Mouse (Mus musculus) forebrain, embryonic 13.5 days (tissue): Measurements from ENCODE around the gene Zfp462. TPM values are rescaled to one million over a fixed set of nuclear protein-coding genes. Genes with fewer than 3 reads are reported as not detected.

ENCODE experiments used
- ATAC-seq: fragments of 200-750 bp; cut with Nextera tagmentation; 2 replicates; pipeline ENCODE4 v1.8.0; 2017
- H3K27ac ChIP-seq: fragments of 300-500 bp; sonication (generic); 2 replicates; pipeline ENCODE4 v1.5.1; 2015; ENCODE audit warnings: inconsistent platforms, mild to moderate bottlenecking, moderate library complexity
- H3K27me3 ChIP-seq: fragments of 300-500 bp; sonication (generic); 2 replicates; pipeline ENCODE4 v1.6.1; 2015; ENCODE audit warnings: mild to moderate bottlenecking, inconsistent platforms
- H3K36me3 ChIP-seq: fragments of 300-500 bp; sonication (generic); 2 replicates; pipeline ENCODE4 v1.6.1; 2015; ENCODE audit warnings: mild to moderate bottlenecking, inconsistent platforms; ENCODE audit not compliant: poor library complexity, severe bottlenecking
- H3K4me1 ChIP-seq: fragments of 300-500 bp; sonication (generic); 2 replicates; pipeline ENCODE4 v1.6.1; 2015; ENCODE audit warnings: inconsistent platforms
- H3K4me2 ChIP-seq: fragments of 300-500 bp; sonication (generic); 2 replicates; pipeline ENCODE4 v1.6.1; 2015; ENCODE audit warnings: inconsistent platforms, mild to moderate bottlenecking, moderate library complexity
- H3K4me3 ChIP-seq: fragments of 300-500 bp; sonication (generic); 2 replicates; pipeline ENCODE4 v1.5.1; 2015; ENCODE audit warnings: mild to moderate bottlenecking, inconsistent platforms
- H3K9ac ChIP-seq: fragments of 300-500 bp; sonication (generic); 2 replicates; pipeline ENCODE4 v1.6.1; 2015; ENCODE audit warnings: mild to moderate bottlenecking, inconsistent platforms
- H3K9me3 ChIP-seq: fragments of 300-500 bp; sonication (generic); replicated peaks from 2 replicates; pipeline ENCODE4 v1.6.1; 2016; ENCODE audit warnings: inconsistent platforms
- WGBS: fragments of 180-500 bp; shearing (Covaris S2); methylation state at CpG from one replicate; pipeline ENCODE4 v1.1.7; 2015; 5-methylcytosine and 5-hydroxymethylcytosine counted together
- polyA plus RNA-seq: library from polyadenylated mRNA; unstranded; fragments of >200 nt; fragmentation: Nextera tagmentation; extraction: Ambion mirVana; gene quantifications from 2 replicates; pipeline ENCODE4 v1.2.1, GENCODE M21; 2015

Gene Zfp462
- polyA plus RNA-seq, 1 experiment from 2014 or later: 23.1 TPM

DNA sequence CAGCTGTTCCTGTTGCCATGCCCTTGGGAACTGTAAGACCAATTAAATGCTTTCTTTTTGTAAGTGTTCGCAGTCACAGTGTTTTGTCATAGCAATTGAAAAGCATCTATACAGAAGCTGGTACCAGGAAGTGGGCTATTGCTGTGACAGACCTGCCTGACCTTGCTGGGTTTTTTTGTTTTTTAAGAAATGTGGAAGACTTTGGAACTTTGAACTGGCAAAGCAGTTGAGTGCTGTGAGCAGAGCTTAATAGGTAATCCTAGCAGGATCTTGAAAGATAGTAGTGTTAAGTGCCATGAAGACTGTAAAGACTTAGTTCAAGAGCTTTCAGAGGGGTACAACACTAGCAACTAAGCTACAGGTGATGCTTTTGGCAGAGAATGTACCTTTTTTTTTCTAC lies 7.7 kb upstream of the Zfp462 start:
- WGBS: 79% methylated on average over 1 of the region's 1 CpGs

DNA sequence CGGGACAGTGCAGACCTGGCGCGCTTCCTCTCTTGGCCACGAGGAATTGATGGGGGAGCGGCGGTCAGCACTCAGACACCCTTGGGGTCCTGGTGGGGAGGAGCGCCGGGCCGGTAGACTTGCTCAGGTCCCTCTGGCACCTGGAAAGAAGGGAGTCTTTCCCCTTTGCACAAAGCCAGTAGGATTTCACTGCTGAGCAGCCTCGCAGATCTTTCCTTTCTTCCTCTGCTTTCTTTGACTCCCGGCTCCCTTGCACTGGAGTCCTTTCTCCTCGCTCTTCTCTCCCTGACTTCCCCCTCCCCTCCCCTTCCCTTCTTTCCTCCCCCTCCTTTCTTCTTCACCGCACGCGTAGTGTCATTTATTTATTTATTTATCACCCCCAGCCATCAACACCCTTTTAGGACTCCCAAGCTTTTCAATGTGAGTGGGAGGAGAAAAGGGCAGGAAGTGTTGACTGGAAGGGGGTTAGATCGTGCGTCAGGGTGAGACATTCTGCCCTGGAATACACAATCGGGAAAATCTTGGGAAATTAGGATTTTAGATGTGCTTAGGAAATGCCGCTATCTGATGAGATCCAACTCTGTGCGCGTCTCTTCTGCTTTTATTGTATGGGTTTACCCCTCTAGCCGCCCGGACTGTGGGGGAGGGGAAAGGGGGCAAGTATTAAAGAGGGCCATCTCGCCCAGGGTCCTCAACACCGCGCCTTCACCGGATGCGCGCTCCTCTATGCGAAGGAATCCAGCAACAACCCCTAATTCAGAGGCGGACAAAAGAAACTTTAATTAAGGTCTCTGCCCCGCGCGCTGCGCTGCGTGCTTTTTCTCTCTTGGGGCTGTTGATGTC lies 976 bp downstream of the Zfp462 start:
- H3K4me3 ChIP-seq: peak overlapping the region; percentile 85
- H3K27me3 ChIP-seq: no peaks in the 10 kb centered on the region
- no peaks in the 10 kb centered on the region for H3K9me3 ChIP-seq
- H3K27ac ChIP-seq: peak overlapping the region; percentile 100
- peak overlapping the region; percentile 78 for H3K4me2 ChIP-seq
- WGBS: under 1% methylated on average over 36 of the region's 36 CpGs
- peak overlapping the region; percentile 98 for H3K9ac ChIP-seq
- ATAC-seq: peak; percentile 50
- H3K36me3 ChIP-seq: no peaks in the 10 kb centered on the region
- peaks cover 19% of the 10 kb centered on the region for H3K4me1 ChIP-seq

More for the DNA sequence above, 7.7 kb upstream of the Zfp462 start:
- Histone ChIP-seq H3K27me3 (no peaks in the 10 kb centered on the region), H3K9me3 (no peaks in the 10 kb centered on the region), H3K36me3 (no peaks in the 10 kb centered on the region), H3K9ac (no peak overlapping the region), H3K4me1 (no peaks in the 10 kb centered on the region), H3K4me2 (no peak overlapping the region), H3K4me3 (no peak overlapping the region), H3K27ac (no peak overlapping the region)
- ATAC-seq: no peak

DNA sequence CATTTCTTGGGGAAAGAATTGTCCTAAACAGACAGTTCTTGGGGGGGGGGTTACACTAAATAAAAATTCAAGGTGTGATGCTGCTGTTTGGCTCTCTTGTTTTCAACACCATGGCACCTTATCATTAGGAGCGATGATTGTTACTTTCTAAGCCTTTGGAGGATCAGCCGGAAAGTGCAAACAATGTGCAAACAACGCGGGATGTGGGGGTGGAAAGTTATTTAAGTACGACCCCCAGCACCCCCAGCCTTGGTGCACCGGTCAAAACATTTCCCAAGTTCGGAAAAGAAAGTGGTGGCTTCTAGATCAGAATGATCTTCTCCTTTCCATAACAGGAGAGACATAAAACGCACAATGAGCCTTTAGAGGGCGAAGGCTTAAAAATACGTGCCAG lies 1.8 kb downstream of the Zfp462 start:
- ATAC-seq: no peak
- Histone ChIP-seq H3K27ac (peak overlapping the region; percentile 100), H3K4me2 (peak overlapping the region; percentile 78), H3K36me3 (no peaks in the 10 kb centered on the region), H3K9me3 (no peaks in the 10 kb centered on the region), H3K4me3 (peak overlapping the region; percentile 85), H3K27me3 (no peaks in the 10 kb centered on the region), H3K4me1 (peaks cover 24% of the 10 kb centered on the region), H3K9ac (peak overlapping the region; percentile 98)
- under 1% methylated on average over 10 of the region's 10 CpGs for WGBS

DNA sequence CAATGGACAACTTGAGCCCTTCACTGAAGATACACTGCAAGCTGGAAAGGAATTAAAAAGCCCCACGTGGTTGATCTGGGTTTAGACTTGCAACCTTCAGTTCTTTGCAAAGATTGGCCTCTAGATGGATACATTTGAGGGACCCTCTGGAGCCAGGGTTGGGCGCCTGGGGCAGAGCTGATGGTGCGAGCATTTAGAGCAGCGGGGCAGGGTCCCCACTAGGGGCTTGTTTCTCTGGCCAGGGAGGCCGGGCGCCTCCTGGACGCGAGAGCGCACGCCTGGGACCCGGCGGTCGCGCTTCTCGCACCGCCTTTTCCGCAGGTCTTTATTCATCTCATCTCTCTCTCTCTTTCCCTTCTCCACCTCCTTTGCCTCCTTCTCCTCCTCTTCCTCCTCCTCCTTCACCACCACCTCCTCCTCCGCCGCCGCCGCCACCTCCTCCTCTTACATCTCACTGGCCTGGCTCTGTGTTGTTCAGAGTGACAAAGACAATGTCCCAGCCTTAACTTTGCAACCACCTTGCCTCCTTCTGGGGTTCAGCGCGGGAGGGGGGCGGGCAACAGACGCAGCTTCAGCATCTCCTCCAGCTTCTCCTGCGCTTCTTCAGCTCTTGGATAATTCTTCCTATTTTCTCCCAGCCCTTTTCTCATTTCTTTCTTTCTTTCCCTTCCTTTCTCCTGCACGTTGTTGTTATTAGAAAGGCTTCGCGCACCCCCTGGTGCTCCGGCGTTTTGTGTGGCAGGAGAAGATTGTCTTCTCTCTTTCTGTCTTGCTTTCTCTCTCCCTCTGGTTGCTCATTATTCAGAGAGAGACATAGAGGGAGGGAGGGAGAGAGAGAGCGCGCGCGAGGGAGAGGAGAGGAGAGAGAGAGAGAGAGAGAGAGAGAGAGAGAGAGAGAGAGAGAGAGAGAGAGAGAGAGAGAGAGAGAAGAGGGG lies 2.5 kb downstream of the Zfp462 start:
- peaks cover 27% of the 10 kb centered on the region for H3K4me1 ChIP-seq
- peak overlapping the region; percentile 100 for H3K27ac ChIP-seq
- no peaks in the 10 kb centered on the region for H3K9me3 ChIP-seq
- ATAC-seq: peak; percentile 46
- peak overlapping the region; percentile 78 for H3K4me2 ChIP-seq
- no peaks in the 10 kb centered on the region for H3K36me3 ChIP-seq
- peak overlapping the region; percentile 98 for H3K9ac ChIP-seq
- under 1% methylated on average over 31 of the region's 35 CpGs for WGBS
- H3K27me3 ChIP-seq: no peaks in the 10 kb centered on the region
- peak overlapping the region; percentile 85 for H3K4me3 ChIP-seq

DNA sequence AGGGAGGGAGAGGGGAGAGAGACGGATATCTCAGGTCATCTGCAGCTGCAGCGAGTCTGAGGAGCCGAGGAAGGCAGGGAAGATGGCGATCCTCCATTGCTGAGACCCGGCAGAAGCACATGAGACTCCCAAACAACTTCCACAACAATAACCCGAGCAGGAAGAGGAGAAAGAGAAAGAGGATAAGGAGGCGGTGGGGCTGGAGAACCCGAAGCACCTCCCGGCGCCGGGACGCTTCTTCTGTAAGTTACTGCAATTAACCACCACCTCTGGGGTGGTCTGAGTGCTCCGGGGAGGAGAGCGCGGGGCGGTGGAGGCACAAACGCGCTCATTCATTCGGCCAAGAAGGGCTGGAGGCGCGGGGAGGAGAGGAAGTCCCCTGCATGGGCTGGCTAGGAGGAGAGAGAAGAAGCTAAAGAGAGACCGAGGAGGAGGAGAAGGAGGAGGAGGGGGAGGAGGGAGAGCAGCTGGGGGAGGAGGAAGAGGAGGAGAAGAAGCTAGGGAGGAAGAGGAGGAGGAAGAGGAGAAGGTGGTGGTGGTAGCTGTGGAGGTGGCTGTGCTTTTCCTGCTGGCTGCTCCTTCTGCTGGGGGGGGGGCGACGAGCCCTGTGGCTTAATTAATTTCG lies 3.3 kb downstream of the Zfp462 start:
- H3K4me1 ChIP-seq: peaks cover 35% of the 10 kb centered on the region
- peak overlapping the region; percentile 100 for H3K27ac ChIP-seq
- H3K27me3 ChIP-seq: no peaks in the 10 kb centered on the region
- peak overlapping the region; percentile 85 for H3K4me3 ChIP-seq
- H3K9me3 ChIP-seq: no peaks in the 10 kb centered on the region
- H3K4me2 ChIP-seq: peak overlapping the region; percentile 78
- peak overlapping the region; percentile 98 for H3K9ac ChIP-seq
- peaks cover 3% of the 10 kb centered on the region; the same call in 1 of the 2 replicates for H3K36me3 ChIP-seq
- WGBS: 3% methylated on average over 22 of the region's 25 CpGs
- peak; percentile 37 for ATAC-seq

DNA sequence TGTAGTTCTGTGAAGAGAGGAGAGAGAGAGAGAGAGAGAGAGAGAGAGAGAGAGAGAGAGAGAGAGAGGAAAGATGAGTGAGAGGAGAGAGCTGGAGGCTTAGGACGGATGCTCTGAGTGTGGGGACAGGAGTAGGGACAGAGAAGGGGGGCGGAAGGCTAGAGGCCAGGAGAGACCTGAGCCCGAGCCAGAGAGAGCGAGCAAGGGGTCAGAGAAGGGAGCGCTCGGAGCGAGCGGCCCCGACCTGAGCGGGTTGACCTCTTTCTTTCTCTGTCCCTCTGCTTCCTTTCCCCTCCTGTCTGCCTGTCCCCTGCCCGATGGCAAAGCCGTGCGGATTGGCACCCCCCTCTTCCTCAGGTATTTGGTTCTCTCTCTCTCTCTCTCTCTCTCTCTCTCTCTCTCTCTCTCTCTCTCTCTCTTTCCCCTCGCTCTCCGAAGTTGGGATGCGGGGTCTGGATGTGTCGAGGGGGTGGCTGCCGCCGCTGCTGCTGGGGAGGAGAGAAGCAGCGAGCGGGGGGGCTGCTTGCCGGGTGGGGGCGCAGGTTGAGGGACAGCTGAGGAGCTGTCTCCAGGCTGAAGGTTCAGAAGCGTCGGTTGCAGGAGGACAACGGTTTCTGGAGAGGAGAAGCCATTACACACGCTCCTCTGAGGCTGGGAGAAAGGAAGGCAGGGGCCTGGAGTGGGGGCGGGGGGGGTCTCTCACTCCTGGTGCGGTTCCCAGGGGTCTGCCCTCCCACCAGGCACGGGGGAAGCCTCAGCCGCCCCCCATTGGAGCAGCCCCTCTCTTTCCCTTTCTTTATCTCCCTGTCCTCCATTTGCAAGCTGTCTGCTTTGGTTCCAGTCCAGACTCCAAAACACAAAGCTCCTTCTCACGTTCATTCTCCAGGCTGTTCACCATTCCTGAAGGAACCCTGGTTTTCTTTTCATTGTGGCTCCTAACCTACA lies 4.0 kb downstream of the Zfp462 start:
- WGBS: 0% methylated on average over 20 of the region's 32 CpGs
- peak overlapping the region; percentile 100 for H3K27ac ChIP-seq

DNA sequence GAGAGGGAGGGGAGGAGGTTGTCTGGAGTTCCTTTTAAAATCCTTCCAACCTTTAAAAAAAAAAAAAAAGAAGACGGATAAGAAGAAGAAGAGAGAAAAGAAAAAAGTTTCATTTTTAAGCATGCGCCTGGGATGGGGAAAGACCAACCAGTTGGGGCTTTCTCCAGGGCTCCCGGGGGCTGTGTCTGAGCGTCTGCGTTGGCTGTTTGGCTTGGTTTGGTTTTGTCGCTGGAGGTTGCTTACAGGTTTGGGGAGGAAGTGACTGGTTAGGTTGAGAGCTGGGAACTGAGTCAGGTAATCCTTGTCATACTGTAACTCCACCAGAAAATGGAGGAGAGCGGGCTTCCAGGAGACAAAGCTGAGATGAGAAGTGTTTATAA lies 4.7 kb downstream of the Zfp462 start:
- H3K4me3 ChIP-seq: peak overlapping the region; percentile 85
- H3K9ac ChIP-seq: peak overlapping the region; percentile 98
- peaks cover 3% of the 10 kb centered on the region; the same call in 1 of the 2 replicates for H3K36me3 ChIP-seq
- peaks cover 41% of the 10 kb centered on the region for H3K4me1 ChIP-seq
- no peaks in the 10 kb centered on the region for H3K27me3 ChIP-seq
- WGBS: 4% methylated on average over 7 of the region's 7 CpGs
- ATAC-seq: no peak
- peak overlapping the region; percentile 78 for H3K4me2 ChIP-seq
- peak overlapping the region; percentile 100 for H3K27ac ChIP-seq
- H3K9me3 ChIP-seq: no peaks in the 10 kb centered on the region

More for the DNA sequence above, 4.0 kb downstream of the Zfp462 start:
- ATAC-seq: peak; percentile 60
- no peaks in the 10 kb centered on the region for H3K27me3 ChIP-seq
- peaks cover 41% of the 10 kb centered on the region for H3K4me1 ChIP-seq
- H3K9ac ChIP-seq: peak overlapping the region; percentile 98
- no peaks in the 10 kb centered on the region for H3K9me3 ChIP-seq
- peak overlapping the region; percentile 85 for H3K4me3 ChIP-seq
- H3K36me3 ChIP-seq: peaks cover 3% of the 10 kb centered on the region; the same call in 1 of the 2 replicates
- peak overlapping the region; percentile 78 for H3K4me2 ChIP-seq

DNA sequence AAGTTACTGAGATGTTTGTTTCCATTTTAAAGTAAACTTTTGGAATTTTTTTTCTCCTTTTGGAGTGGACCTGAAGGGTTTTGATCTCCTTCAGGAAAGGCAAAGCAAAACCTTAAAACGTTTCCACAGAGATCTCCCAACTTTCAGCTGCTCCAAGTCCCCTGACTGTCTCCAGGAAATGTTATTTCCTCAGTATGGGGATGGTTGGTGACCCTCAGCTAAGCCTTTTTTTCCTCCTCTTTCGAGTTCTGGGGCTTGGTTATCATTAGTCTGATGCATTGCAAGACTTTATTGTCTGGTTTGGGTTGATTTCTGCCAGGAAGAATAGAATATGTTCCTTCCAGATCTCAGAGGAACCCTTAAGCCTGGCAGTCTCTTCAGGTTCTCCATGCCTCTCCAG lies 5.3 kb downstream of the Zfp462 start:
- Histone ChIP-seq H3K4me3 (peak overlapping the region; percentile 85), H3K27me3 (no peaks in the 10 kb centered on the region), H3K27ac (peak overlapping the region; percentile 100), H3K9me3 (no peaks in the 10 kb centered on the region), H3K4me2 (peak overlapping the region; percentile 78), H3K9ac (peak overlapping the region; percentile 98), H3K36me3 (peaks cover 5% of the 10 kb centered on the region), H3K4me1 (peaks cover 47% of the 10 kb centered on the region)
- ATAC-seq: no peak
- 31% methylated on average over 2 of the region's 2 CpGs for WGBS

DNA sequence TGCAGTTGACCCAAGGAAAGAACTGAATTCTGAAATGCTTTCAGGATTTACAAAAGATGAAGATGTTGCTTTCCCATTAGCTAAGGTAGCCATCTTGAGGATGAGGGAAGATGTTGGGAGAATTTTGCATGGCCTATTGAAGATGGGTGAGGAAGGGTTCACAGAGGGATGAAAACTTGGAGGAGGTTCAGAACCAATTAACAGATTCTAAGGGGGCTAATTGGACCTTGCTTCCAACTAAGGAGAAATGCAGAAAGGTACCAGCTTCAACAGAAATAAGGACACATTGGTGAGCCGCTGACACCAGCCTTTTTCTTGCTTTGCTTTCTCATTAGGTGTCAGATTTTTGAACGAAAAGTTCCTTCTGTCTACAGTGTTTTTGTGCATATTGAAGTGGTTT lies 6.0 kb downstream of the Zfp462 start:
- peaks cover 53% of the 10 kb centered on the region for H3K4me1 ChIP-seq

DNA sequence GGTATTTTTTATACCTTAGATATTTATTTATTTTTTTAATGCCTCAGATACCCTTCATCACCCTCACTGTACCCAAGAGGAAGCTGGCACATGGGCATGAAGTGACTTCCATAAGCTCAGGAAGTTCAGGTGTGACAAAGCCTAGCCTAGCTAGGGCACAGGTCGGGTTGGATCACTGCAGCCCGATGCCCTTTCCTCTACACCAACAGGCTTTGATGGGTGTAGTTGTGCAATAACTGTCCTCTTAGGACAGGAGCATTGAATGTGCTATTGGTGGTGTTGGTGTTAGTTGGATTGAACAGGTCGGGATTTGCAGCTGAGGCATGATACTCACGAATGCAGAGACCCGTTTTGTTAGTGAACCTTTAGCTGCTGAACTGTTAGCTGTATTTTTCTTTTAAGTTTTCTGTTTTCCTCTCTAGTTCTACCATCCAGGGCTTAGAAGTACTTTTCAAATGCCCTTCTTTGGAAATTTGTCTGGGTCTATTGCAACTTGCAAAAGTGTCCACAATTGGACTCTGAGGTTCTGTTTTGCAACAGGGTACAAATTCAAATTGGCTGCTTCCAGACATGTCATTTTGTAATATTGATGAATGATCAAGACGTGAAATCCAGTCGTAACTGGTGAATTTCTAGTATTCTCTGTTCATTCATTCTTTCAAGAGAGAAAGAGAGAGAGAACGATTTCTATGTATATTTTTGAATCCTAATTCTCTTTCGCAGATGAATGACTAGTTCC lies 9.0 kb downstream of the Zfp462 start:
- no peak overlapping the region; the same call in 1 of the 2 replicates for H3K27ac ChIP-seq
- peaks cover 36% of the 10 kb centered on the region for H3K36me3 ChIP-seq
- H3K9ac ChIP-seq: no peak overlapping the region
- H3K4me1 ChIP-seq: peaks cover 70% of the 10 kb centered on the region
- no peak overlapping the region for H3K4me2 ChIP-seq
- no peaks in the 10 kb centered on the region for H3K27me3 ChIP-seq
- H3K4me3 ChIP-seq: no peak overlapping the region
- WGBS: 86% methylated on average over 9 of the region's 9 CpGs
- no peaks in the 10 kb centered on the region for H3K9me3 ChIP-seq
- ATAC-seq: no peak

More for the DNA sequence above, 6.0 kb downstream of the Zfp462 start:
- no peaks in the 10 kb centered on the region for H3K27me3 ChIP-seq
- H3K27ac ChIP-seq: peak overlapping the region; percentile 100
- H3K9ac ChIP-seq: peak overlapping the region; percentile 98
- ATAC-seq: no peak
- WGBS: 38% methylated on average over 2 of the region's 2 CpGs
- H3K36me3 ChIP-seq: peaks cover 11% of the 10 kb centered on the region
- H3K9me3 ChIP-seq: no peaks in the 10 kb centered on the region
- peak overlapping the region; percentile 85 for H3K4me3 ChIP-seq
- H3K4me2 ChIP-seq: peak overlapping the region; percentile 78
